Mouse (Mus musculus): Measurements from ENCODE around the gene Nanos1.

Nanos1 gene

DNA sequence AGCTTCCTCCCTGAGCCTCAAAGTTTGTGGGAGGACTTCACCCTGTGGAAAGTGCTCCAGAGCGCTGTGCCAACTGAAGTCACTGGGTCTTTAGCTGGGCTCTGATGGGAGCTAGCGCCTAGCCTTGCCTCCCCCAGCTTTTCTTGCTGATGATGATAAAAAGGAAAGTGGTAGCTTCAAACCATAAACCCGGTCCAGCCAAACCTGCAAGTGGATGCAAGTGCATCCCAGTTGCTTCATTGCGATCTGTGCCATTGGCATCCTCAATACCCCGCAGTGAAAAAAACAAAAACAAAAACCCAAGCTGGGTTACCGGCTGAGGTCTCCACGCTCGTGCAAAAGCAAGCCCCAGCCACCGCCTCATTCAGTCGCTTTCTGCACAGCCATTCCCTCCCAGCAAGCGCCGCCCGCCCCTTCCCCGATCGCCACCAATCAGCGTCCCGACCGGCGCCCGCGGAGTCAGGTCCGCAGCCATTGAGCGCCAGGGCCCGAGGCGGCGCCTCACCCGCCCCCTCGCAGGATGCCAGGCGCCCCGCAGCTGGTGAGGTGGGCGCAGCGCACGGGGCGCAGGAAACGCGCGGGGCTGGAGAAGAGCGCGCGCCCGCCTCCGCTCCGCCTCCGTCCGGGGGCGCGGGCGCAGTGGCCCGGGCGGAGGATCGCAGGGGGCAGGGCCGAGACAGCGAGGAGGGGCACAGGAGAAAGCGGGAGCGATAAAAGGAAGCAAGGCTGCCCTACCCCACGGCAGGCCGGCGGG is at the start of gene Nanos1:
Gene Nanos1, plus strand, starts transcription at position 550 of the 754 bp plus-strand sequence.
- DNase-seq (ENCODE audit: low spot score in 2 of 2), result peak; percentile 91 to 95

DNA sequence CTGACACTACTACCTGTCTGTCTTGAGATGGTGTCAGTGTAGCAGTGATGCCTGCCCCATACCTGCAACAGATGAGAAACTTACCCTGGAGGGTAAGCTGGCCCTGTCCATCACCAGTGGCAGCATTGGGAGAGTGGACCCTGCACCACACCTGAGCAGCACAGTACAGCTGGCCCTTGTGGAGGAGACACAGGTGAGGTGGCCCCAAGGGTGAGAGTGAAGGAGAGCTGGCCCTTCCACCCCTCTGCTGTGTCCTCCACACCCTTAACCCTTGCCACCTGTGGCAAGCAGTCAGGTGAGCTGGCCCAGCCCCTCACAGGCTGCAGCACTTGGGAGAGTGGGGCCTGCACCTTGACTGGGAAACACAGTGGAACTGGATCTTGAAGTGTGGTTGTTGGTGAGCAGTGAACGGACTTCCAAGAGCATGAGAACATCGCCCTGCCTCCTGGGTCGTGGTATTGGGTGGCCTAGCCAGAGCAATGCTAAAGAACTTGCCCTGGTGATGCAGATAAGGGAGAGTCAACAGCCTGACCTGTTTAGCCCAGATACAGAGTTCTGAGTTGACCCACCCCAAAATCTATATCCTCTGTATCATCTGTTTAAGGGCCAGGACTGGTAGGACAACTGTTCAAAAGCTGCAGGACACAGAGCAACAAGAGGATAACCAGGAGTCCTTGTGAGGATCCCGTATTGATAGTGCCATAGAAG is 46.4 kb upstream of the Nanos1 start:
- peak; percentile 55 to 73 for DNase-seq (ENCODE audit: low spot score in 2 of 2)

DNA sequence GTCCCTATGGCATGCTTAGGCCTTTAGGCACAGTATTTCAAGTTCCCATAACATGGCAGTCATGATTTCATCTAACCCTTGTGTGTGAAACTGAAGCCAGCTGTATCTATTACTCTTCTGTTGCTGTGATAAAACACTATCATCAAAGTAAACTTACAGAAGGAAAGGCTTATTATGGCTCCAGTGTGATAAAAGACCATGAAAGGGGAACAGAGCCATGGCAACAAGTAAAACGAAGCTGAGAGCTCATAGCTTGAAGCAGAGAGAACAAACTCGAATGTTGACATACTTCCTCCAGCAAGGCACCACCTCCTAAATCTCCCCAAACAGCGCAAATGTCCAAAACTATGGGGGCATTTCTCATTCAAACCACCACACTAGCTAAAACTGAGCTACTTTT is 45.6 kb upstream of the Nanos1 start:
- no peak for DNase-seq (ENCODE audit: low spot score in 2 of 2)

DNA sequence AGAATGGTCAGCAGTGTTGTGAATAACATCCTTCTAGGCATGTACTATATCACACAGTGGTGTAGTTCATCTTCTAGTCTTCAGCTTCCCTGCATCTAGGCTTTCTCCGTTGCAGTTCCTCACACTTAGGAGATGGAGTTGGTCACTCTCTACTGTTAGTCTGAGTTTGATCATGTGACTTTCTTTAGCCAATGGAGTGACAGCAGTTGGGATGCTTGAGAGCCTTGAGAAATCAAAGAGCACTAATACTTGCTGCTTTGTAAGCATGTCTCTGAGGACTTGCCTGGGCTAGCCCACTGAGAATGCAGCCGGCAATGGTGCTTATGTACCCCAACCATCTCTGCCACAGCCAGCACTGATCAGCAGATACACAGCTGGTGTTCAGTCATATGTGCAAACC is 43.2 kb upstream of the Nanos1 start:
- no peak for DNase-seq (ENCODE audit: low spot score in 2 of 2)

DNA sequence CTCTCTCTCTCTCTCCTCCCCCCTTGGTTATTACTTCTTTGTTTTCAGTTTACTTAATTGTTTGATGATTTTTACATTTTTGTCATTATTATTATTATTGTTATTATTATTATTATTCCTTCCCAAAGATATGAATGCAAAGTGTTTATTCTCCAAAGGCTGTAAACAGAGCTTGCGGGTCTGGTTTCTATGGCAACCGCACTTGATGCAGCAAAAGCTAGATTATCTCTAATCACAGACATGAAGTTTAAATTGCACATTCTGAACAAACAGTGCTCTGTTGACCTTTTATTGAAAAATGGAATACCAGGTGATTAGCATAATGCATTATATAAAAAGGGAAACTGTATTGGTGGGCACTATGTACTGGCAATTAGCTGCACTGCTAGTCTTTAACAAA is 39.4 kb upstream of the Nanos1 start:
- DNase-seq (ENCODE audit: low spot score in 2 of 2), result no peak

DNA sequence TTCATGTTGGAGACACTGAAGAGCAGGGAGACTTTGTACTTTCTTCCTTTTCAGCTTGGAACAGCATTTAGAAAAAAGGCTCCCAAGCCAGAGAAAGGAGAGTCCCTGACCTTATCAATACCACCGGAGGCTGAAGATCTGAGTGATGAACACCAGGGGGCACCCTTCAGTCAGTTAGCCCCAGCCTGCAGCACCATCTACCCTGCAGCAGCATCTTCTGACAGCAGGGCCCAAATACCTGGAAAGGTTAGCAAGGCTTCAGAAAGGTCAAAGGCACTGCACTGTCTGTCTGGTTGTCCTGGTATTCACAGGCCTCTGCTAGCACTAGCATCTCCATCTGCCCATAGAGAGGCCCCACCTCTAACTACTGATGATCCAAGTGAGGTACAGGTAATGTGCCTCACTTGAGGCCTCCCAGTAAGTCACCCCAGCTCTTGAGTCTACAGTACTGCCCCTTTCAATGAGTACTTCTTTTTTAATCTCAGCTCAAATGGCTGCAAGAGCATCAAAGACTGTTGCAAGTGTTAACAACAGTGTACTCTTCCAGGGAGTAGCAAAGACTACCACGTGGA is 25.4 kb upstream of the Nanos1 start:
- peak; percentile 67 to 81 for DNase-seq (ENCODE audit: low spot score in 2 of 2)

DNA sequence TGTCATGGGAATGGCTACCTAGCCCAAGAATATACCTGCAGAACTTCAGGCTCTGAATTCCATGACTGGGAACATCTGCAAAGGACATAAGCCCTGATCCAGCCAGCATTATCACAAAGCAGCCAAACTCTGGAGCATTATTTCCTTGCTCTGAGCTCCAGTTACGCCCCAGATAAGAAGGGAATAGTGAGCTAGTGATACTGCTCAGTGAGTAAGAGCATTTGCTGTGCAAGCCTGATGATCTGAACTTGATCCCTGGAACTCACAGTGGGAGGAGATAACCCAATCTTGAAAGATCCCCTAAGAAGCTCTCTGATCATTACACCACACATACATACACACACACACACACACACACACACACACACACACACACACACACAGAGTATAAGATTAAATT is 24.5 kb upstream of the Nanos1 start:
- no peak for DNase-seq (ENCODE audit: low spot score in 2 of 2)

DNA sequence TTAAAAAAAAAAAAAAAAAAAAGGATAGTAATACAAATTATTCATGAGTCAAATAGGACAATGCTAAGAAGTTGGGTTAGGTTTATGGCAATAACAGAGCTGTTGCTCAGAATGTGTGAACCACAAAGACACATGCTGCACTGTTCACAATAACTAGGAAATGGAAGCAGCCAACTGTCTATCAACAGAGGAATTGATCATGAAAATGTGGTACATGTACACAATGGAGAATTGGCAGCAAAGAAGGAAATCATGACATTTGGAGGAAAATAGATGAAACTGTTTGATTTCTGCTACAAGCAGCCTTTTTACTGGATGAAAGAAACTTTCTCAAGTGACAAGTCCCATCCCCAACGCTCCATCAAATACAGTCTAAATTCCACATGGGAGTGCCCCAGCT is 23.8 kb upstream of the Nanos1 start:
- DNase-seq (ENCODE audit: low spot score in 2 of 2), result no peak

DNA sequence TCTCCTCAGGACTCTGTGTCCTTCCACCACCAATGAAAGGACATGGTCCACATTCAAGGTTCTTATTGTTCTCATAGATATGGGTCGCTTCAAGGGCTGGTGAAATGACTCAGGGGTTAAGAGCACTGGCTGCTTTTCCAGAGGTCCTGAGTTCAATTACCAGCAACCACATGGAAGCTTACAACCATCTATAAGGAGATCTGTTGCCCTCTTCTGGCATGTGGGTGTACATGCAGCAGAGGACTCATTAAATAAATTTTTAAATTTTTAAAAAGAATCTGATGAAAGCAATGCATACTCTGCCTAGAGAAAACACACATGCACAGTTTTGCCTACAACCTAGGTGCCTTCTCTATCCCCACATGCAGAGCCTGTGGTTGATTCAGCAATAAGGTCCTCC is 15.2 kb upstream of the Nanos1 start:
- DNase-seq (ENCODE audit: low spot score in 2 of 2), result no peak

DNA sequence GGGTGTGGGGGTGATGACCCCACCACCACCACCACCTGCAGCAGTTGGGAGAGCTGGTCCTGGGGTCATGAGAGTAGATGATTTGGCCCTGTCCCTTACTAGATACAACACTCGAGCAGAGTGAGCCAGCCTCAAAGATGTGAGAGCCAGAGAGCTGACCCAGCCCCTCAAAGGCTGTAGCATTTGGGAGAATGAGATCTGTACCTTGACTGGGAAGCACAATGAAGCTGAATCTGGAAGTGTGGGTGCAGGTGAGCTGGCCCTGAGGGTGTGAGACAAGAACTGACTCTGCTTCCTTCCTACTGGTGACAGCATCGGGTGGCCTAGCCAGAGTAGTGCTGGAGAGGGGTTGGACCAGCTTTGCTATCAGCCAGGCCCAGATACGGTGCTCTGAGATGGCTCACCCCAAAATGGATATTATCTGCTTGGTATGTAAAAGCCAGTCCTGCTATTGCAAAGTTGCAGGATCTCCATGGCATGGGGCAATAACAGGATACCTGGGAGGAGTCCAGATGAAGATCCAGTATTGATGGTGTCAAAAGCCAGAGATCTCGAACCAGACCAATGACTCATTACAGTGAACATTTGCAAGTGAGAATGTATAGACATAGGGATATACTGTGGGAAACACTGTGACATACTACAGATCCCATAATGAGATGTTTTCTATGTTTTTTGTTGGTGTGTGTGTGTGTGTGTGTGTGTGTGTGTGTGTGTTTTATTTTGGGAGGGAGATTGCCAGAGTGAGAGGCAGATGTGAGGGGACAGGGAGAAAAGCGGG is 11.8 kb upstream of the Nanos1 start:
- DNase-seq (ENCODE audit: low spot score in 2 of 2), result peak; percentile 48 to 66

DNA sequence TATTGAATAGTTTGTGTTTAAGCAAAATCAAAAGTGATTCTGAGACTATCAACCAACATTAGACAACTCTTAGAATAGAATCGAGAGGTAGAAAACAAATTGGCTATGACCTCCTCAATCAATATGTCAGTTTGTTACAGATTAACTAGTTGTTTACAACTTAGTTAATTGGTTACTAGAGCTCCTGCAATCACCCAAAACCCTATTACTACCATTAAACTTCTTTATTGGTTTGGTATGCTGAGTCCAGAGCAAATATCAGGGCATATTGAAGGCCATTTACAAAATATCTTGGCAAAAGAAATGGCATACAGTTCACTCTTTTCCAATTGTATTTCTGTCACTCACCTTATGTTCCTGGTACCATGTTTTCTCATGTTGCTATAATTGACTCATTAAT is 8.0 kb upstream of the Nanos1 start:
- no peak for DNase-seq (ENCODE audit: low spot score in 2 of 2)

DNA sequence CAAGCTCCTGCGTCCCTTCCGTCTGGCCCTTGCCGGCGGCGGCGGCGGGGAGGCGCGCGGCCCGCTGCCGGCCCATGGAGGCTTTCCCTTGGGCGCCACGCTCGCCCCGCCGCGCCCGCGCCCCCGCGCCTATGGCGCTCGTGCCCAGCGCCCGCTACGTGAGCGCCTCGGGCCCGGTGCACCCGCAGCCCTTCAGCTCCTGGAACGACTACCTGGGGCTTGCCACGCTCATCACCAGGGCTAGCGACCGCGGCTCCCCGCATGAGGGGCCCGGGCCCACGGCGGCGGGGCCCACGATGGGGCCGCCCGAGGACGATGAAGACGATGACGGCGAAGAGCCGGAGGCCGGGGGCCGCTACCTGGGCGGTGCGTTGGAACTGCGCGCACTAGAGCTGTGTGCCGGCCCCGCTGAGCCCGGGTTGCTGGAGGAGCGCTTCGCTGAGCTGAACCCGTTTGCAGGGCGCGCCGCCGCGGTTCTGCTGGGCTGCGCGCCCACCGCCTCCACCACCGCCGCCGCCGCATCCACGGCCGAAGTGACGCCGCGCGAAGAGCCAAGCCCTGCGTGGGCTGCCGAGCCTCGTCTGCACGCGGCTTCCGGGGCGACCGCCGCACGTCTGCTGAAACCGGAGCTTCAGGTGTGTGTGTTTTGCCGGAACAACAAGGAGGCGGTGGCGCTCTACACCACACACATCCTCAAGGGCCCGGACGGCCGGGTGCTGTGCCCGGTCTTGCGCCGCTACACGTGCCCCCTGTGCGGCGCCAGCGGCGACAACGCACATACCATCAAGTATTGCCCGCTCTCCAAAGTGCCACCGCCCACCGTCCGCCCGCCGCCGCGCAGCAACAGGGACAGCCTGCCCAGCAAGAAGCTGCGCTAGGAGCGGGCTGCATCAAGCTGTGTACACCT is 658 bp downstream of the Nanos1 start:
- DNase-seq (ENCODE audit: low spot score in 2 of 2), result peak; percentile 64 to 82

DNA sequence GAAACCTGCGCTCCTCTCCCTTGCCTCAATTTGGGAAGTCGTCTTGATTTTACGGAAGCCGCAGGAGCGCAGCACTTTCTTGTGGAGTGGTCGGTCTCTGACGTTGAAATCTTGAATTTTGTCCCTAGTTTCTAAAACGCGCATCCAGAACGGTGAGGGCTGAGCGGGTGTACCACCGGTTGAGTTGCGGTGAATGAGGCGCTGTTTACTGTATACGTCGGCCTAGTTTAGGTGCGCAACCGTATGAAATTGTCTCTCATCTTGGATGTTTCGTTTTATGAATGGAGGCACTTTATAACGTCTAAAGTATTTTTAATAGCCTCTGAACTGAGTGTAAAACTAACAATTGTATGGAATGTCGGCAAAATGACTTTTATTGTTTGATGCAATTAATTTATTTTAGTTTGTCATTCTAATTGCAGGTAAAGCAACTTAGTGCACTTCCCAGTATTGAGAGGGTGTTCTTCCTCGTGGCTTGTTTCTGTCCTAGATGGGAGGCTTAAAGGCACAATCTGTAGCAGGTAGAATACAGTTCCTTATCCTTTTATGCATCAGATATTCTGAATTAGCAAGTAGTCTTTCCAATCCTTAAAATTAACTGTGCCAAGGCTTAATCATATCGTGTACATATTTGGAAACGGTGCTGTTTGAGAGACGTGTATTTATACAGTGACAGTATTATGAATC is 1.5 kb downstream of the Nanos1 start:
- DNase-seq (ENCODE audit: low spot score in 2 of 2), result no peak

DNA sequence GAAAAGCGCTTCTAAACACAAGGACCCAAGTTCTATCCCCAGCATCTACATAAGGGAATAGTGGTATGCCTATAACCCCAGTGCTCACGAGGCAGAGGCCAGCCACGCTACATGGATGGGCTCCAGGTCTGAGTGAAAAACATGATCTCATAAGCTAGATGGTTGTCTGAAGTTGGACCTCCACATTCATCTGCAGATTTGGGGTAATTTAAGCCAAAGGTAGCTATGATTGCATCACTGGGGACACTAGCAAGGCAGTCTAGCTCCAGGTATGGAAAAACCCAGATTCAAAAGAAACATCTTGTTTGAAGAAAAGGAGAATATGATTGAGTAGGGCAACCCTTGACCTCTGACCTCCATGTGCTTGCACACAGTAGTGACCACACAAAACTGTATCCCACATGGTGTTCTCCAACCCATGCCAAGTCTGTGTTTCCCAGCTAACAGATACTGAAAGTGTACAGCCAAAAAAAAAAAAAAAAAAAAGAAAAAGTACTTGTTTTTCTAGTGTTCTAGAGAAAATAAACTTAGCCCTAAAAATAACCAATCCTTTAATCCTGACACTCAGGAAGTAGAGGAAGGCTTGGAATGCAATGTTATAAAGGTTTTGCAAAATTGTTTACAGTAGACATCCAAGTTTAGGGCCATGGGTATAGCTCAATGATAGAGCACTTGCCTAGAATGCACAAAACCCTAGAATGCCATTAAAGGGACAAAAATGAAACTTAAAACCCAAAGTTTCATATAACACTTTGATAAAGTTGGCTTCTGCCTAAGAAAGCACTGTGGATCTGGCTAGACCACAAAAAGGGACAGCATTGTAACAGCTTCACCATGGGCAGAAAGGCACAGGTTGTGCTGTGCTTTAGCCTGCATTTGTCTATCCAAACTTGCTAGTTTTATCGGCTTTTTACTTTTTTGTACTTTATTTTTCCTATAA is 3.4 kb downstream of the Nanos1 start:
- no peak for DNase-seq (ENCODE audit: low spot score in 2 of 2)

DNA sequence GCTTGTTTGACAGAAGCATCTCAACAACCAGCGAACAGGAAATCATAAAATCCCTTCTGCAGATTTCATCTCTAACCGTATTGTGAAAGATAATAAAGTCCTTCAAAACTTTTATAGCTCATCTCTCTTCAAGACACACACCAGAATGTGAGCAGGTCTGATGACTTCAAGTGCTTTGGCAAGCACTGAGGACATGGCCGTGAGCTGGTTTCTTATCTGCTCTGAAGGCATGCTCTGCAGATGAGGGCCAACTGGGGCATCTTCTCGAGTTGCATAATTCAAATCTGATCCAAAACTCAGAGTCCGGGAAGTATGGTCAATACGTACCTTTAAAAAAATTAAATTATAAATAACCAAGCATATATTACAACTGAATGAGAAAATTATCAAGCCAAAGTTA is 17.6 kb downstream of the Nanos1 start:
- DNase-seq (ENCODE audit: low spot score in 2 of 2), result no peak

DNA sequence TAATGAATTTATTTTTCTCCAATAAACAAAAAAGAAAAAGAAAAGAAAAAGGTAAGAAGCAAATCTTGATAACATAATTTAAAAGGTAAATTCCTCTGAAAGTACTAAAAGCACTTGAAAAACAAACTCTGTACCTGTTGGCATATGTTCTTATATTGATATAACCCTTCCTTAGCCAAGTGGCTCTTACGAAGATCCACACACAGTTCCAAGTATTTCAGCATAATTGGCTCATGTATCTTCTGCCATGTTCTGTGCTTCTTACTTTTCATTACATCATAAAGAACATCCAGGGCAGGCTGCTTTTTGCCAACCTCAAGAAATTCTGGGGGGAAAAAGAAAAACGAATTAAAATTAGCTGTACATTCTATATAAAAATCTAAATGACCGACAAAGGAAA is 26.2 kb downstream of the Nanos1 start:
- no peak for DNase-seq (ENCODE audit: low spot score in 2 of 2)

DNA sequence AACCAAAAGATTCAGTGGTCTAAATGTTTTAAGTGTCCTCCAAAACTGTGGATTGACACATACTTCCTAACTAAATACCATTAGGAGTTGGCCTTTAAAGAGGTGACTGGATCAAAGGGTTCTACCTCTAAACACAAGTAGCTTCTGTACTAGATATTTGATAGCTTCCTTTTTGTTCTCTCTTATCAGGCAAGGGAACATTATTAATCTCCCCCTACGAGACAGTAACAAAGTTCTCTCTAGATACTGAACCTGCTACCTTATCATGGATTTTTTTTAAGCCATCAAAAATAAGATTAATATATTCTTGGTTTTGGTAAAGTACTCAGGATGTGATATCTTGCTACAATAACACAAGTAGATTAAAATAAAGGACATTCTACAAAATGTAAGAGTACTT is 28.9 kb downstream of the Nanos1 start:
- no peak for DNase-seq (ENCODE audit: low spot score in 2 of 2)

DNA sequence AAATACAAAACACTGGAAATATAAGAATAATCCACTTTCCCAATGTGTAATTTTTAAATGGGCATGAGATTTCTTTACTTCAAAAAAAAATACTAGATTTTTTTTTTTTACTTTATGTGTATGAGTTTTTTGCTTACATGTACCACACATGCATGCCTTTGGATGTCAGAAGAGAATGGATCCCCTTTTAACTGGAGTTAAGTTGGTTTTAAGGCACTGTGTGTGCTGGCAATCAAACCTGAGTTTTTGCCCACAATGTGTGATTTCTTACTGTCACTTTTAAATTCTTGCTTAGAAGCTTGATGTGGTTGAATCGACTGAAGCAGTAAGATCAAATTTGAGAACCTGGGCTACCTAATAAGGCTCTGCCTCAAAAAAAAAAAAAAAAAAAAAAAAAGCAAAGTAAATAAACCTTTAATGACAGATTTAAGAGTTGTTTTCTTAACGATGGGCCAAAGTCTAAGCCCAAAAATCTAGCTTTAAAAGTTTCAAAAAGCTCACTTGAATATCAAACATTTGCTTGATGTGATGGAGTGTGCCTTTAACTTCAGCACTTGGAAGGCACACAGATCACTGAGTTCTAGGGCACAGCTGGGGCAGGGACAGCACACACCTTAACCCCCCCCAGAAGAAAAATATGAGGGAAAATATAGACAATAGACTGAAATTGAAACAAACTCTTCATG is 31.8 kb downstream of the Nanos1 start:
- DNase-seq (ENCODE audit: low spot score in 2 of 2), result no peak

Measured in spleen, postnatal 4 days (tissue).